Mouse (Mus musculus) neural tube, embryonic 13.5 days (tissue): Measurements from ENCODE around the gene Dcaf5. TPM values are rescaled to one million over a fixed set of nuclear protein-coding genes. Genes with fewer than 3 reads are reported as not detected.

Source experiments
- ATAC-seq: fragments of 200-750 bp; cut with Nextera tagmentation; 2 replicates; pipeline ENCODE4 v1.8.0; 2017; ENCODE audit warnings: low read depth, mild to moderate bottlenecking, moderate TSS enrichment, moderate library complexity
- H3K27ac ChIP-seq: fragments of 300-500 bp; sonication (generic); replicated peaks from 2 replicates; pipeline ENCODE4 v1.5.1; 2015; ENCODE audit warnings: moderate library complexity, mild to moderate bottlenecking, inconsistent platforms
- H3K27me3 ChIP-seq: fragments of 300-500 bp; sonication (generic); 2 replicates; pipeline ENCODE4 v1.6.1; 2015; ENCODE audit warnings: mild to moderate bottlenecking, inconsistent platforms
- H3K36me3 ChIP-seq: fragments of 300-500 bp; sonication (generic); 2 replicates; pipeline ENCODE4 v1.6.1; 2015; ENCODE audit warnings: mild to moderate bottlenecking, inconsistent platforms
- H3K4me1 ChIP-seq: fragments of 300-500 bp; sonication (generic); replicated peaks from 2 replicates; pipeline ENCODE4 v1.6.1; 2015; ENCODE audit warnings: inconsistent platforms
- H3K4me2 ChIP-seq: fragments of 300-500 bp; sonication (generic); 2 replicates; pipeline ENCODE4 v1.6.1; 2015; ENCODE audit warnings: inconsistent platforms, mild to moderate bottlenecking, moderate library complexity
- H3K4me3 ChIP-seq: fragments of 300-500 bp; sonication (generic); 2 replicates; pipeline ENCODE4 v1.5.1; 2015; ENCODE audit warnings: mild to moderate bottlenecking, inconsistent platforms
- H3K9ac ChIP-seq: fragments of 300-500 bp; sonication (generic); 2 replicates; pipeline ENCODE4 v1.6.1; 2015; ENCODE audit warnings: moderate library complexity, mild to moderate bottlenecking, inconsistent platforms
- H3K9me3 ChIP-seq: fragments of 300-500 bp; sonication (generic); 2 replicates; pipeline ENCODE4 v1.6.1; 2016; ENCODE audit warnings: inconsistent platforms
- WGBS: fragments of 180-500 bp; shearing (Covaris S2); methylation state at CpG from one replicate; pipeline ENCODE4 v1.1.7; 2015; 5-methylcytosine and 5-hydroxymethylcytosine counted together
- polyA plus RNA-seq: library from polyadenylated mRNA; unstranded; fragments of >200 nt; fragmentation: Nextera tagmentation; extraction: Ambion mirVana; gene quantifications from 2 replicates; pipeline ENCODE4 v1.2.1, GENCODE M21; 2015

Gene Dcaf5
- polyA plus RNA-seq, 1 experiment from 2014 or later, result 24.2 TPM

GRCm38 (mm10) chr12:80444525-80445109 is 8.2 kb upstream of the Dcaf5 start:
- 89% methylated on average over 9 of the region's 9 CpGs for WGBS
- H3K9ac ChIP-seq, result no peak overlapping the region
- no peaks in the 10 kb centered on the region for H3K27me3 ChIP-seq
- H3K9me3 ChIP-seq, result no peaks in the 10 kb centered on the region
- no peak overlapping the region for H3K4me2 ChIP-seq
- ATAC-seq, result no peak
- no peaks in the 10 kb centered on the region for H3K36me3 ChIP-seq
- H3K4me1 ChIP-seq, result no peaks in the 10 kb centered on the region
- H3K4me3 ChIP-seq, result no peak overlapping the region
- no peak overlapping the region for H3K27ac ChIP-seq

- no peak for ATAC-seq
Observed at GRCm38 (mm10) chr12:80440957-80441356, 4.6 kb upstream of the Dcaf5 start.

GRCm38 (mm10) chr12:80437051-80437675 is 762 bp upstream of the Dcaf5 start:
- Histone ChIP-seq H3K4me3 (peak overlapping the region; percentile 95), H3K27ac (peak overlapping the region; percentile 99), H3K36me3 (no peaks in the 10 kb centered on the region), H3K4me1 (peaks cover 31% of the 10 kb centered on the region), H3K9ac (peak overlapping the region; percentile 94), H3K4me2 (peak overlapping the region; percentile 65), H3K27me3 (no peaks in the 10 kb centered on the region), H3K9me3 (no peaks in the 10 kb centered on the region)
- ATAC-seq, result no peak
- WGBS, result 28% methylated on average over 4 of the region's 4 CpGs

More at GRCm38 (mm10) chr12:80440957-80441356, 4.6 kb upstream of the Dcaf5 start:
- H3K27me3 ChIP-seq, result no peaks in the 10 kb centered on the region
- no peak overlapping the region for H3K4me2 ChIP-seq
- no peaks in the 10 kb centered on the region for H3K9me3 ChIP-seq
- H3K4me3 ChIP-seq, result no peak overlapping the region
- peaks cover 8% of the 10 kb centered on the region; the same call in 1 of the 2 replicates for H3K4me1 ChIP-seq
- no peak overlapping the region for H3K27ac ChIP-seq
- H3K9ac ChIP-seq, result no peak overlapping the region
- 75% methylated on average over 2 of the region's 2 CpGs for WGBS
- no peaks in the 10 kb centered on the region for H3K36me3 ChIP-seq

- peak overlapping the region; percentile 99 for H3K27ac ChIP-seq
- H3K9me3 ChIP-seq, result no peaks in the 10 kb centered on the region
- H3K4me2 ChIP-seq, result peak overlapping the region; percentile 65
- H3K36me3 ChIP-seq, result no peaks in the 10 kb centered on the region
- peaks cover 31% of the 10 kb centered on the region for H3K4me1 ChIP-seq
- H3K4me3 ChIP-seq, result peak overlapping the region; percentile 95
- H3K27me3 ChIP-seq, result no peaks in the 10 kb centered on the region
- H3K9ac ChIP-seq, result peak overlapping the region; percentile 94
- 1% methylated on average over 10 of the region's 10 CpGs for WGBS
- ATAC-seq, result peak; percentile 50
Observed at GRCm38 (mm10) chr12:80435887-80436286, 514 bp downstream of the Dcaf5 start.

GRCm38 (mm10) chr12:80434961-80435691 is 1.3 kb downstream of the Dcaf5 start:
- peak; percentile 77 for ATAC-seq
- WGBS, result under 1% methylated on average over 52 of the region's 64 CpGs
- Histone ChIP-seq H3K4me1 (peaks cover 31% of the 10 kb centered on the region), H3K27me3 (no peaks in the 10 kb centered on the region), H3K9me3 (no peaks in the 10 kb centered on the region), H3K4me2 (peak overlapping the region; percentile 65), H3K36me3 (no peaks in the 10 kb centered on the region), H3K27ac (peak overlapping the region; percentile 99), H3K9ac (peak overlapping the region; percentile 94), H3K4me3 (peak overlapping the region; percentile 95)

- H3K36me3 ChIP-seq, result no peaks in the 10 kb centered on the region
- WGBS, result 11% methylated on average over 8 of the region's 10 CpGs
- H3K27ac ChIP-seq, result peak overlapping the region; percentile 99
- no peaks in the 10 kb centered on the region for H3K27me3 ChIP-seq
- no peak for ATAC-seq
- H3K4me2 ChIP-seq, result peak overlapping the region; percentile 65
- H3K4me3 ChIP-seq, result peak overlapping the region; percentile 95
- peaks cover 31% of the 10 kb centered on the region for H3K4me1 ChIP-seq
- no peaks in the 10 kb centered on the region for H3K9me3 ChIP-seq
- peak overlapping the region; percentile 94 for H3K9ac ChIP-seq
Observed at GRCm38 (mm10) chr12:80434601-80434960, 1.8 kb downstream of the Dcaf5 start.

GRCm38 (mm10) chr12:80433266-80433665 is 3.1 kb downstream of the Dcaf5 start:
- H3K4me2 ChIP-seq, result no peak overlapping the region
- WGBS, result 81% methylated on average over 4 of the region's 4 CpGs
- no peak overlapping the region for H3K9ac ChIP-seq

GRCm38 (mm10) chr12:80427683-80428082 is 8.7 kb downstream of the Dcaf5 start:
- WGBS, result 91% methylated on average over 3 of the region's 3 CpGs
- no peak overlapping the region for H3K27ac ChIP-seq
- no peak for ATAC-seq
- no peak overlapping the region for H3K4me3 ChIP-seq
- H3K36me3 ChIP-seq, result peaks cover 9% of the 10 kb centered on the region
- H3K27me3 ChIP-seq, result no peaks in the 10 kb centered on the region
- no peak overlapping the region for H3K4me2 ChIP-seq
- H3K9me3 ChIP-seq, result no peaks in the 10 kb centered on the region
- H3K9ac ChIP-seq, result no peak overlapping the region
- peaks cover 4% of the 10 kb centered on the region for H3K4me1 ChIP-seq

More at GRCm38 (mm10) chr12:80433266-80433665, 3.1 kb downstream of the Dcaf5 start:
- Histone ChIP-seq H3K27ac (no peak overlapping the region), H3K4me1 (peaks cover 31% of the 10 kb centered on the region), H3K27me3 (no peaks in the 10 kb centered on the region), H3K4me3 (no peak overlapping the region), H3K36me3 (0 out of 2 replicates have a peak, but pooled peaks cover 5% of the 10 kb centered on the region), H3K9me3 (no peaks in the 10 kb centered on the region)
- no peak for ATAC-seq

GRCm38 (mm10) chr12:80415100-80415499 is 21.3 kb downstream of the Dcaf5 start:
- H3K4me3 ChIP-seq, result no peak overlapping the region
- H3K9ac ChIP-seq, result no peak overlapping the region
- H3K4me2 ChIP-seq, result no peak overlapping the region
- peaks cover 8% of the 10 kb centered on the region; the same call in 1 of the 2 replicates for H3K9me3 ChIP-seq
- H3K27ac ChIP-seq, result no peak overlapping the region
- WGBS, result 88% methylated on average over 2 of the region's 2 CpGs
- no peaks in the 10 kb centered on the region for H3K27me3 ChIP-seq
- peaks cover 48% of the 10 kb centered on the region for H3K36me3 ChIP-seq
- ATAC-seq, result no peak
- no peaks in the 10 kb centered on the region for H3K4me1 ChIP-seq

GRCm38 (mm10) chr12:80410855-80411254 is 25.5 kb downstream of the Dcaf5 start:
- Histone ChIP-seq H3K36me3 (peaks cover 53% of the 10 kb centered on the region), H3K27me3 (no peaks in the 10 kb centered on the region), H3K4me3 (no peak overlapping the region), H3K4me1 (no peaks in the 10 kb centered on the region), H3K9ac (no peak overlapping the region), H3K27ac (no peak overlapping the region), H3K4me2 (no peak overlapping the region), H3K9me3 (peaks cover 4% of the 10 kb centered on the region; the same call in 1 of the 2 replicates)
- WGBS, result 89% methylated on average over 8 of the region's 8 CpGs
- no peak for ATAC-seq

- H3K9ac ChIP-seq, result no peak overlapping the region
- ATAC-seq, result no peak
- WGBS, result 61% methylated on average over 3 of the region's 3 CpGs
- peaks cover 42% of the 10 kb centered on the region for H3K36me3 ChIP-seq
- no peaks in the 10 kb centered on the region for H3K27me3 ChIP-seq
- H3K4me2 ChIP-seq, result no peak overlapping the region
- H3K4me3 ChIP-seq, result no peak overlapping the region
- H3K9me3 ChIP-seq, result no peaks in the 10 kb centered on the region
- H3K4me1 ChIP-seq, result no peaks in the 10 kb centered on the region
- H3K27ac ChIP-seq, result no peak overlapping the region
Observed at GRCm38 (mm10) chr12:80407824-80408223, 28.6 kb downstream of the Dcaf5 start.

GRCm38 (mm10) chr12:80406650-80407049 is 29.8 kb downstream of the Dcaf5 start:
- no peak for ATAC-seq
- Histone ChIP-seq H3K9ac (no peak overlapping the region), H3K4me3 (no peak overlapping the region), H3K4me1 (no peaks in the 10 kb centered on the region), H3K4me2 (no peak overlapping the region), H3K9me3 (no peaks in the 10 kb centered on the region), H3K27me3 (no peaks in the 10 kb centered on the region), H3K36me3 (peaks cover 47% of the 10 kb centered on the region), H3K27ac (no peak overlapping the region)
- WGBS, result 45% methylated on average over 3 of the region's 3 CpGs
